Mouse (Mus musculus): ENCODE measurements around the gene Tnrc6b. TPM values are rescaled to one million over a fixed set of nuclear protein-coding genes. Genes with fewer than 3 reads are reported as not detected.
A peak's percentile ranks its signal among the peaks of the same experiment; 100 is the strongest.
"Not testable (repeated sequence)": the region's sequence is repeated elsewhere in the genome, so short reads cannot be mapped to it uniquely, and the experiment has no call there.

Tnrc6b gene
- polyA plus RNA-seq, 1 experiment from 2014 or later = 27.4 TPM

- H3K4me3 ChIP-seq (ENCODE audit: low read length); H3K9me3 ChIP-seq (ENCODE audit: low read length); H3K4me1 ChIP-seq (ENCODE audit: insufficient read depth, low read length); H3K4me2 ChIP-seq (replicated peaks; ENCODE audit: low read depth, low read length); ATAC-seq (ENCODE audit: low FRiP score, low TSS enrichment); H3K27ac ChIP-seq (ENCODE audit: low read length); H3K27me3 ChIP-seq (ENCODE audit: insufficient read depth, low read length); H3K9ac ChIP-seq (replicated peaks; ENCODE audit: low read length): not testable (repeated sequence)
- WGBS = 88% methylated on average over 23 of the region's 23 CpGs
- H3K36me3 ChIP-seq (ENCODE audit: insufficient read depth, low read length) = peaks cover 30% of the 10 kb centered on the region
These were observed 219.7 kb downstream of the Tnrc6b start for GRCm38 (mm10) chr15:80930676-80931320.

- no peak for ATAC-seq (ENCODE audit: low FRiP score, low TSS enrichment)
- 94% methylated on average over 9 of the region's 9 CpGs for WGBS
- Histone ChIP-seq H3K4me3 (ENCODE audit: low read length) (no peak overlapping the region), H3K9ac (replicated peaks; ENCODE audit: low read length) (no peak overlapping the region), H3K9me3 (ENCODE audit: low read length) (no peaks in the 10 kb centered on the region), H3K36me3 (ENCODE audit: insufficient read depth, low read length) (peaks cover 30% of the 10 kb centered on the region), H3K27me3 (ENCODE audit: insufficient read depth, low read length) (no peaks in the 10 kb centered on the region), H3K27ac (ENCODE audit: low read length) (no peak overlapping the region), H3K4me1 (ENCODE audit: insufficient read depth, low read length) (no peaks in the 10 kb centered on the region), H3K4me2 (replicated peaks; ENCODE audit: low read depth, low read length) (no peak overlapping the region)
These were observed 220.3 kb downstream of the Tnrc6b start for GRCm38 (mm10) chr15:80931345-80931960.

- H3K27me3 ChIP-seq (ENCODE audit: insufficient read depth, low read length) = no peaks in the 10 kb centered on the region
- ATAC-seq (ENCODE audit: low FRiP score, low TSS enrichment) = no peak
- H3K4me3 ChIP-seq (ENCODE audit: low read length) = no peak overlapping the region
- H3K27ac ChIP-seq (ENCODE audit: low read length) = no peak overlapping the region
- no peak overlapping the region for H3K9ac ChIP-seq (replicated peaks; ENCODE audit: low read length)
- WGBS = 82% methylated on average over 5 of the region's 5 CpGs
- H3K4me2 ChIP-seq (replicated peaks; ENCODE audit: low read depth, low read length) = no peak overlapping the region
- H3K4me1 ChIP-seq (ENCODE audit: insufficient read depth, low read length) = no peaks in the 10 kb centered on the region
- peaks cover 13% of the 10 kb centered on the region for H3K36me3 ChIP-seq (ENCODE audit: insufficient read depth, low read length)
- no peaks in the 10 kb centered on the region for H3K9me3 ChIP-seq (ENCODE audit: low read length)
These were observed 223.7 kb downstream of the Tnrc6b start for GRCm38 (mm10) chr15:80934841-80935240.

- Histone ChIP-seq H3K27ac (ENCODE audit: low read length) (no peak overlapping the region), H3K27me3 (ENCODE audit: insufficient read depth, low read length) (no peaks in the 10 kb centered on the region), H3K4me1 (ENCODE audit: insufficient read depth, low read length) (no peaks in the 10 kb centered on the region), H3K36me3 (ENCODE audit: insufficient read depth, low read length) (peaks cover 7% of the 10 kb centered on the region), H3K9ac (replicated peaks; ENCODE audit: low read length) (no peak overlapping the region), H3K9me3 (ENCODE audit: low read length) (no peaks in the 10 kb centered on the region), H3K4me3 (ENCODE audit: low read length) (no peak overlapping the region), H3K4me2 (replicated peaks; ENCODE audit: low read depth, low read length) (no peak overlapping the region)
- ATAC-seq (ENCODE audit: low FRiP score, low TSS enrichment) = no peak
- WGBS = 76% methylated on average over 3 of the region's 3 CpGs
These were observed 225.6 kb downstream of the Tnrc6b start for GRCm38 (mm10) chr15:80936686-80937085.

GRCm38 (mm10) chr15:80938615-80939014 lies 227.5 kb downstream of the Tnrc6b start:
- H3K9me3 ChIP-seq (ENCODE audit: low read length) = no peaks in the 10 kb centered on the region
- H3K27me3 ChIP-seq (ENCODE audit: insufficient read depth, low read length) = no peaks in the 10 kb centered on the region
- no peak for ATAC-seq (ENCODE audit: low FRiP score, low TSS enrichment)
- H3K4me1 ChIP-seq (ENCODE audit: insufficient read depth, low read length) = no peaks in the 10 kb centered on the region
- WGBS = 82% methylated on average over 4 of the region's 4 CpGs
- no peaks in the 10 kb centered on the region for H3K36me3 ChIP-seq (ENCODE audit: insufficient read depth, low read length)
- H3K4me3 ChIP-seq (ENCODE audit: low read length) = no peak overlapping the region
- H3K9ac ChIP-seq (replicated peaks; ENCODE audit: low read length) = no peak overlapping the region
- H3K27ac ChIP-seq (ENCODE audit: low read length) = no peak overlapping the region
- H3K4me2 ChIP-seq (replicated peaks; ENCODE audit: low read depth, low read length) = no peak overlapping the region

- Histone ChIP-seq H3K4me2 (replicated peaks; ENCODE audit: low read depth, low read length) (no peak overlapping the region), H3K4me3 (ENCODE audit: low read length) (no peak overlapping the region), H3K27ac (ENCODE audit: low read length) (no peak overlapping the region), H3K27me3 (ENCODE audit: insufficient read depth, low read length) (no peaks in the 10 kb centered on the region), H3K9ac (replicated peaks; ENCODE audit: low read length) (no peak overlapping the region), H3K4me1 (ENCODE audit: insufficient read depth, low read length) (no peaks in the 10 kb centered on the region), H3K9me3 (ENCODE audit: low read length) (no peaks in the 10 kb centered on the region), H3K36me3 (ENCODE audit: insufficient read depth, low read length) (no peaks in the 10 kb centered on the region)
- ATAC-seq (ENCODE audit: low FRiP score, low TSS enrichment) = no peak
- 85% methylated on average over 5 of the region's 5 CpGs for WGBS
These were observed 228.3 kb downstream of the Tnrc6b start for GRCm38 (mm10) chr15:80939401-80939800.

GRCm38 (mm10) chr15:80941468-80942040 lies 230.4 kb downstream of the Tnrc6b start:
- no peaks in the 10 kb centered on the region for H3K9me3 ChIP-seq (ENCODE audit: low read length)
- 90% methylated on average over 6 of the region's 6 CpGs for WGBS
- no peak overlapping the region for H3K27ac ChIP-seq (ENCODE audit: low read length)
- H3K36me3 ChIP-seq (ENCODE audit: insufficient read depth, low read length) = no peaks in the 10 kb centered on the region
- H3K9ac ChIP-seq (replicated peaks; ENCODE audit: low read length) = no peak overlapping the region
- H3K4me1 ChIP-seq (ENCODE audit: insufficient read depth, low read length) = no peaks in the 10 kb centered on the region
- no peak for ATAC-seq (ENCODE audit: low FRiP score, low TSS enrichment)
- H3K4me2 ChIP-seq (replicated peaks; ENCODE audit: low read depth, low read length) = no peak overlapping the region
- H3K27me3 ChIP-seq (ENCODE audit: insufficient read depth, low read length) = no peaks in the 10 kb centered on the region
- no peak overlapping the region for H3K4me3 ChIP-seq (ENCODE audit: low read length)

- Histone ChIP-seq H3K9me3 (ENCODE audit: low read length) (no peaks in the 10 kb centered on the region), H3K4me1 (ENCODE audit: insufficient read depth, low read length) (peaks cover 10% of the 10 kb centered on the region), H3K27ac (ENCODE audit: low read length) (no peak overlapping the region), H3K36me3 (ENCODE audit: insufficient read depth, low read length) (no peaks in the 10 kb centered on the region), H3K4me2 (replicated peaks; ENCODE audit: low read depth, low read length) (no peak overlapping the region), H3K4me3 (ENCODE audit: low read length) (no peak overlapping the region), H3K9ac (replicated peaks; ENCODE audit: low read length) (no peak overlapping the region), H3K27me3 (ENCODE audit: insufficient read depth, low read length) (no peaks in the 10 kb centered on the region)
- ATAC-seq (ENCODE audit: low FRiP score, low TSS enrichment) = no peak
- 62% methylated on average over 3 of the region's 3 CpGs for WGBS
These were observed 234.7 kb downstream of the Tnrc6b start for GRCm38 (mm10) chr15:80945851-80946250.

- Histone ChIP-seq H3K4me2 (replicated peaks; ENCODE audit: low read depth, low read length) (peak within 1 kb of the TSS; percentile 81), H3K27ac (ENCODE audit: low read length) (peak within 1 kb of the TSS; percentile 89), H3K4me1 (ENCODE audit: insufficient read depth, low read length) (peaks cover 10% of the 10 kb centered on the region), H3K4me3 (ENCODE audit: low read length) (peak within 1 kb of the TSS; percentile 94), H3K9ac (replicated peaks; ENCODE audit: low read length) (peak within 1 kb of the TSS; percentile 85), H3K9me3 (ENCODE audit: low read length) (no peaks in the 10 kb centered on the region), H3K27me3 (ENCODE audit: insufficient read depth, low read length) (no peaks in the 10 kb centered on the region), H3K36me3 (ENCODE audit: insufficient read depth, low read length) (peaks cover 15% of the 10 kb centered on the region)
- WGBS = under 1% methylated on average over 63 of the region's 63 CpGs
- ATAC-seq (ENCODE audit: low FRiP score, low TSS enrichment) = peak; percentile 93
These were observed 237.3 kb downstream of the Tnrc6b start, which contains the start of gene Adsl for GRCm38 (mm10) chr15:80948145-80949135. Gene Adsl, plus strand, starts transcription at chr15:80948490.

Data from kidney, embryonic 16.5 days (tissue).